Mouse (Mus musculus): ENCODE data around the gene Cep250.
"Not testable (repeated sequence)": the region's sequence is repeated elsewhere in the genome, so short reads cannot be mapped to it uniquely, and the experiment has no call there.

Gene Cep250

GRCm38 (mm10) chr2:155956134-155957059, at the start of gene Cep250:
Cep250 (plus strand) TSS chr2:155956458.
- peak; percentile 90 for DNase-seq (ENCODE audit: low spot score in 2 of 2)

GRCm38 (mm10) chr2:155914684-155915083, 41.6 kb upstream of the Cep250 start:
- no peak for DNase-seq (ENCODE audit: low spot score in 2 of 2)

- no peak for DNase-seq (ENCODE audit: low spot score in 2 of 2)
Observed at GRCm38 (mm10) chr2:155923143-155923542, 33.1 kb upstream of the Cep250 start.

GRCm38 (mm10) chr2:155925213-155925612, 31.0 kb upstream of the Cep250 start:
- not testable (repeated sequence) for DNase-seq (ENCODE audit: low spot score in 2 of 2)

- no peak for DNase-seq (ENCODE audit: low spot score in 2 of 2)
Observed at GRCm38 (mm10) chr2:155928711-155929345, 27.4 kb upstream of the Cep250 start.

- peak; percentile 89 to 91 for DNase-seq (ENCODE audit: low spot score in 2 of 2)
Observed at GRCm38 (mm10) chr2:155929531-155930442, 26.5 kb upstream of the Cep250 start, which contains the start of gene Uqcc1. Uqcc1 (minus strand) TSS chr2:155930310.

GRCm38 (mm10) chr2:155939897-155940529, 16.2 kb upstream of the Cep250 start:
- no peak for DNase-seq (ENCODE audit: low spot score in 2 of 2)

GRCm38 (mm10) chr2:155940681-155941080, 15.6 kb upstream of the Cep250 start, which contains the start of gene Gm15557:
Gm15557 (plus strand) TSS chr2:155940728.
- DNase-seq (ENCODE audit: low spot score in 2 of 2) = no peak

GRCm38 (mm10) chr2:155941697-155942442, 14.4 kb upstream of the Cep250 start:
- DNase-seq (ENCODE audit: low spot score in 2 of 2) = no peak

GRCm38 (mm10) chr2:155943463-155943862, 12.8 kb upstream of the Cep250 start:
- DNase-seq (ENCODE audit: low spot score in 2 of 2) = no peak

- DNase-seq (ENCODE audit: low spot score in 2 of 2) = no peak
Observed at GRCm38 (mm10) chr2:155944685-155945084, 11.6 kb upstream of the Cep250 start.

- DNase-seq (ENCODE audit: low spot score in 2 of 2) = no peak
Observed at GRCm38 (mm10) chr2:155945124-155945523, 11.1 kb upstream of the Cep250 start, which contains the start of gene Gdf5. Gdf5 (minus strand) TSS chr2:155945367.

GRCm38 (mm10) chr2:155945580-155945979, 10.7 kb upstream of the Cep250 start:
- no peak for DNase-seq (ENCODE audit: low spot score in 2 of 2)

GRCm38 (mm10) chr2:155946069-155946468, 10.2 kb upstream of the Cep250 start:
- DNase-seq (ENCODE audit: low spot score in 2 of 2) = peak; percentile 26 to 42

- DNase-seq (ENCODE audit: low spot score in 2 of 2) = no peak
Observed at GRCm38 (mm10) chr2:155946499-155946898, 9.8 kb upstream of the Cep250 start.

- DNase-seq (ENCODE audit: low spot score in 2 of 2) = peak; percentile 19 to 35
Observed at GRCm38 (mm10) chr2:155947390-155948002, 8.8 kb upstream of the Cep250 start.

- no peak for DNase-seq (ENCODE audit: low spot score in 2 of 2)
Observed at GRCm38 (mm10) chr2:155949362-155949761, 6.9 kb upstream of the Cep250 start.

GRCm38 (mm10) chr2:155952006-155952405, 4.3 kb upstream of the Cep250 start:
- peak in 1 of 2 experiments; percentile 45 for DNase-seq (ENCODE audit: low spot score in 2 of 2)

- no peak for DNase-seq (ENCODE audit: low spot score in 2 of 2)
Observed at GRCm38 (mm10) chr2:155959981-155960380, 3.7 kb downstream of the Cep250 start.

GRCm38 (mm10) chr2:155961862-155962261, 5.6 kb downstream of the Cep250 start:
- peak; percentile 57 to 71 for DNase-seq (ENCODE audit: low spot score in 2 of 2)

Measured in spleen, postnatal 36 days (tissue).